Mouse (Mus musculus): ENCODE measurements around the gene Taf3. TPM values are rescaled to one million over a fixed set of nuclear protein-coding genes. Genes with fewer than 3 reads are reported as not detected.
A peak's percentile ranks its signal among the peaks of the same experiment; 100 is the strongest.

Gene Taf3
- polyA plus RNA-seq, 1 experiment: 7.0 TPM

- TF ChIP-seq MYOG (IDR thresholded peaks at IDR 0.05; ENCODE audit: control insufficient read depth, extremely low read depth, insufficient read length) (no peak), MAX (IDR thresholded peaks at IDR 0.05) (no peak), CEBPB (IDR thresholded peaks at IDR 0.05; ENCODE audit: low read depth) (no peak), CTCF (IDR thresholded peaks at IDR 0.05; ENCODE audit: control insufficient read depth, insufficient read depth, insufficient read length) (no peak), FOSL1 (IDR thresholded peaks at IDR 0.05; ENCODE audit: insufficient read depth, low read length, poor library complexity, severe bottlenecking) (no peak), MYOD1 (IDR thresholded peaks at IDR 0.05; ENCODE audit: control insufficient read depth, insufficient read length, low read depth) (no peak), USF1 (IDR thresholded peaks at IDR 0.05; ENCODE audit: low read depth) (no peak)
- no peaks in the 10 kb centered on the region for H3K27me3 ChIP-seq (ENCODE audit: control insufficient read depth, insufficient read depth, insufficient read length)
Measured at GRCm38 (mm10) chr2:9880271-9880670, 168.1 kb downstream of the Taf3 start.

GRCm38 (mm10) chr2:9879493-9879892 is 168.9 kb downstream of the Taf3 start:
- Histone ChIP-seq H3K79me2 (ENCODE audit: control insufficient read depth, insufficient read depth) (peaks cover 11% of the 10 kb centered on the region), H3K4me3 (ENCODE audit: insufficient read depth, poor library complexity, severe bottlenecking) (peak overlapping the region; percentile 38), H3K36me3 (ENCODE audit: control insufficient read depth, insufficient read depth) (no peaks in the 10 kb centered on the region), H3K79me3 (ENCODE audit: low read depth) (no peaks in the 10 kb centered on the region), H3K27me3 (ENCODE audit: control insufficient read depth, insufficient read depth, insufficient read length) (no peaks in the 10 kb centered on the region), H3ac (ENCODE audit: control insufficient read depth, insufficient read length, low read depth) (peak overlapping the region; percentile 46)
- TF ChIP-seq MYOG (IDR thresholded peaks at IDR 0.05; ENCODE audit: control insufficient read depth, extremely low read depth, insufficient read length) (no peak), CTCF (IDR thresholded peaks at IDR 0.05; ENCODE audit: control insufficient read depth, insufficient read depth, insufficient read length) (peak; percentile 83), FOSL1 (IDR thresholded peaks at IDR 0.05; ENCODE audit: insufficient read depth, low read length, poor library complexity, severe bottlenecking) (no peak)

More at GRCm38 (mm10) chr2:9880271-9880670, 168.1 kb downstream of the Taf3 start:
- Histone ChIP-seq H3K79me3 (ENCODE audit: low read depth) (no peaks in the 10 kb centered on the region), H3K36me3 (ENCODE audit: control insufficient read depth, insufficient read depth) (no peaks in the 10 kb centered on the region), H3K4me3 (ENCODE audit: insufficient read depth, poor library complexity, severe bottlenecking) (no peak overlapping the region), H3K79me2 (ENCODE audit: control insufficient read depth, insufficient read depth) (peaks cover 11% of the 10 kb centered on the region), H3ac (ENCODE audit: control insufficient read depth, insufficient read length, low read depth) (no peak overlapping the region)

DNA sequence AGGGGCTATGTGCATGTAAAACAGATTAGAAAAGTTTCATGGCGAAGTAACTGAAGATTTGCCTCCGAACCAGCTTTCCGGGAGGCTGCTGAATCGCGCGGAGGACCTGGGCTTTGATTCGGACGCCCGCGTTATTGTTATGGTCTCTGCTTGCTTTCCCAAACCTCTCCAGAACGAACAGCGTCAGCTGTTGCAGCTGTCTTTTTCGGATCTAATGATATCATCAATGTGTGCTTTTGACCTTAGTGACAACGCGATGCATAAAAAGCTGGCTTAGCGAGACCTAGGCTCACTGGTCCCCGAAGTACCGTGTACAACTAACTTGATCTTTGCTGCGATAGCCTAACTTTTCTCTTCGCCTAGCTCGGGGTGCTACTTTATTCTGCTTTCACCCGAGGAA is 169.3 kb downstream of the Taf3 start:
- TF ChIP-seq MYOD1 (IDR thresholded peaks at IDR 0.05; ENCODE audit: control insufficient read depth, insufficient read length, low read depth) (peak; percentile 63), FOSL1 (IDR thresholded peaks at IDR 0.05; ENCODE audit: insufficient read depth, low read length, poor library complexity, severe bottlenecking) (no peak)
- Histone ChIP-seq H3K79me2 (ENCODE audit: control insufficient read depth, insufficient read depth) (peaks cover 11% of the 10 kb centered on the region), H3K27me3 (ENCODE audit: control insufficient read depth, insufficient read depth, insufficient read length) (no peaks in the 10 kb centered on the region), H3ac (ENCODE audit: control insufficient read depth, insufficient read length, low read depth) (peak overlapping the region; percentile 46), H3K79me3 (ENCODE audit: low read depth) (no peaks in the 10 kb centered on the region), H3K4me3 (ENCODE audit: insufficient read depth, poor library complexity, severe bottlenecking) (peak overlapping the region; percentile 38), H3K36me3 (ENCODE audit: control insufficient read depth, insufficient read depth) (no peaks in the 10 kb centered on the region)

DNA sequence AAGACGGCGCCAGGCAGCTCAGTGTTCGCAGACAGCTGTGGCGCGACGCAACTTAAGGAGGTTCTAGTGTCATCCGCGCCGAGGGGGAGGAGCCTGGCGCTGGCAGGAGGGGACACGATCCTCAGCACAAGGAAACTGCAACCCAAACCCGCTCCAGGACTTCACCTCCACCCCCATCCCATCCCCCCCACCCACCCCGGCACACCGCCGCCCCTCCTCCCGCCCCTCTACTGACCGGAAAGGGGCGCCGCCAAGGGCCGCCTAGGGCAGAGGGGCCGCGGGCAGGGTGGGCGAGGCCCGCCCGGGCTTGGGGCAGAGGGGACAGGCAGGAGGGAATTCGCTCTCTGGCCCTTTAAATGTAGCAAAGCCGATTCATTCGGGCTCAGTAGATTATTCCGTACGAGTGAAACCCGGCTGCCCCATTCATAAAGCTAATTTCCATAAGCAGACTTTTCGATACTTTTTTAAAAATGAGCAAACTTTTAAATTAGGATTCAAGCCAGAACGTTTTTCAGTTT is 169.8 kb downstream of the Taf3 start:
- H3K36me3 ChIP-seq (ENCODE audit: control insufficient read depth, insufficient read depth): no peaks in the 10 kb centered on the region
- peak overlapping the region; percentile 46 for H3ac ChIP-seq (ENCODE audit: control insufficient read depth, insufficient read length, low read depth)
- H3K79me2 ChIP-seq (ENCODE audit: control insufficient read depth, insufficient read depth): peaks cover 11% of the 10 kb centered on the region
- H3K27me3 ChIP-seq (ENCODE audit: control insufficient read depth, insufficient read depth, insufficient read length): no peaks in the 10 kb centered on the region
- peak overlapping the region; percentile 38 for H3K4me3 ChIP-seq (ENCODE audit: insufficient read depth, poor library complexity, severe bottlenecking)
- H3K79me3 ChIP-seq (ENCODE audit: low read depth): no peaks in the 10 kb centered on the region
- no peak for TF ChIP-seq FOSL1 (IDR thresholded peaks at IDR 0.05; ENCODE audit: insufficient read depth, low read length, poor library complexity, severe bottlenecking)
- peak; percentile 27 for TF ChIP-seq MYOD1 (IDR thresholded peaks at IDR 0.05; ENCODE audit: control insufficient read depth, insufficient read length, low read depth)
- no peak for TF ChIP-seq USF1 (IDR thresholded peaks at IDR 0.05; ENCODE audit: low read depth)
- peak; percentile 42 for TF ChIP-seq MAX (IDR thresholded peaks at IDR 0.05)
- TF ChIP-seq MYOG (IDR thresholded peaks at IDR 0.05; ENCODE audit: control insufficient read depth, extremely low read depth, insufficient read length): no peak
- TF ChIP-seq CTCF (IDR thresholded peaks at IDR 0.05; ENCODE audit: control insufficient read depth, insufficient read depth, insufficient read length): no peak
- TF ChIP-seq CEBPB (IDR thresholded peaks at IDR 0.05; ENCODE audit: low read depth): no peak

GRCm38 (mm10) chr2:9877966-9878563 is 170.3 kb downstream of the Taf3 start:
- Histone ChIP-seq H3K79me3 (ENCODE audit: low read depth) (no peaks in the 10 kb centered on the region), H3K79me2 (ENCODE audit: control insufficient read depth, insufficient read depth) (peaks cover 11% of the 10 kb centered on the region), H3K4me3 (ENCODE audit: insufficient read depth, poor library complexity, severe bottlenecking) (peak overlapping the region; percentile 38), H3ac (ENCODE audit: control insufficient read depth, insufficient read length, low read depth) (peak overlapping the region; percentile 56), H3K27me3 (ENCODE audit: control insufficient read depth, insufficient read depth, insufficient read length) (no peaks in the 10 kb centered on the region), H3K36me3 (ENCODE audit: control insufficient read depth, insufficient read depth) (no peaks in the 10 kb centered on the region)
- TF ChIP-seq CTCF (IDR thresholded peaks at IDR 0.05; ENCODE audit: control insufficient read depth, insufficient read depth, insufficient read length): no peak
- no peak for TF ChIP-seq CEBPB (IDR thresholded peaks at IDR 0.05; ENCODE audit: low read depth)
- TF ChIP-seq FOSL1 (IDR thresholded peaks at IDR 0.05; ENCODE audit: insufficient read depth, low read length, poor library complexity, severe bottlenecking): no peak
- no peak for TF ChIP-seq MYOD1 (IDR thresholded peaks at IDR 0.05; ENCODE audit: control insufficient read depth, insufficient read length, low read depth)
- TF ChIP-seq MYOG (IDR thresholded peaks at IDR 0.05; ENCODE audit: control insufficient read depth, extremely low read depth, insufficient read length): no peak
- no peak for TF ChIP-seq MAX (IDR thresholded peaks at IDR 0.05)

GRCm38 (mm10) chr2:9877326-9877690 is 171.1 kb downstream of the Taf3 start:
- TF ChIP-seq MYOG (IDR thresholded peaks at IDR 0.05; ENCODE audit: control insufficient read depth, extremely low read depth, insufficient read length) (no peak), FOSL1 (IDR thresholded peaks at IDR 0.05; ENCODE audit: insufficient read depth, low read length, poor library complexity, severe bottlenecking) (no peak), CTCF (IDR thresholded peaks at IDR 0.05; ENCODE audit: control insufficient read depth, insufficient read depth, insufficient read length) (no peak), USF1 (IDR thresholded peaks at IDR 0.05; ENCODE audit: low read depth) (no peak), MAX (IDR thresholded peaks at IDR 0.05) (no peak), MYOD1 (IDR thresholded peaks at IDR 0.05; ENCODE audit: control insufficient read depth, insufficient read length, low read depth) (no peak), CEBPB (IDR thresholded peaks at IDR 0.05; ENCODE audit: low read depth) (no peak)
- H3K4me3 ChIP-seq (ENCODE audit: insufficient read depth, poor library complexity, severe bottlenecking): peak overlapping the region; percentile 38
- H3ac ChIP-seq (ENCODE audit: control insufficient read depth, insufficient read length, low read depth): peak overlapping the region; percentile 91
- H3K27me3 ChIP-seq (ENCODE audit: control insufficient read depth, insufficient read depth, insufficient read length): no peaks in the 10 kb centered on the region
- H3K79me2 ChIP-seq (ENCODE audit: control insufficient read depth, insufficient read depth): peaks cover 11% of the 10 kb centered on the region
- H3K79me3 ChIP-seq (ENCODE audit: low read depth): no peaks in the 10 kb centered on the region
- H3K36me3 ChIP-seq (ENCODE audit: control insufficient read depth, insufficient read depth): no peaks in the 10 kb centered on the region
